Mouse (Mus musculus): ENCODE measurements around the gene Uaca.

DNA sequence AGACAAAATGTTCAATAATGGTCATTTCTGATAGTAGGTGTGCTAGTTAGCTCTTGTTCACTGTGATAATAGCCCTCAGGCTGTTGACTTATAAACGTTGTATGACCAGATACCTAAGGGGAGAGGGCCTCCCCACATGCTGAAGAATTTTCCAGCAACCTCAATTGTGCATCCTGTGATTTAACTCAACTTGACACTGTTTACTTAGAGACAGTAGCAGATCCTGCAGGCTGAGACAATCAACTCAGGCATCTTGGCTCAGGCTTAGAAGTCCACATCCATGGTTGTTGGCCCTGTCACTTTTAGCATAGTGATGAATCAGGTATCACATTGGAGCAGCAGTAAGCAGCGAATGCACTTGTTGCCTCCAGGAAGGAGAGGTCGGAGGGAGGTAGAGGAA, 35.7 kb downstream of the Uaca start:
- TF ChIP-seq NELFE (IDR thresholded peaks at IDR 0.05; ENCODE audit: low read depth, low read length) (no peak), CTCF (conservative IDR thresholded peaks at IDR 0.05 in 1 of 2, IDR thresholded peaks at IDR 0.05 in 1 of 2; ENCODE audit: low read depth in 2 of 2, low read length in 2 of 2) (no peak), MAFK (IDR thresholded peaks at IDR 0.05; ENCODE audit: insufficient replicate concordance, low read length) (no peak), HCFC1 (IDR thresholded peaks at IDR 0.05; ENCODE audit: low read depth, low read length) (no peak), POLR2AphosphoS2 (IDR thresholded peaks at IDR 0.05; ENCODE audit: low read depth, low read length) (no peak), POLR2A (IDR thresholded peaks at IDR 0.05; ENCODE audit: low read depth, low read length) (no peak)
